Mouse (Mus musculus) liver, embryonic 13.5 days (tissue): Measurements from ENCODE around the gene Arsb. TPM values are rescaled to one million over a fixed set of nuclear protein-coding genes. Genes with fewer than 3 reads are reported as not detected.

ENCODE experiments used
- ATAC-seq: fragments of 200-750 bp; cut with Nextera tagmentation; 2 replicates; pipeline ENCODE4 v1.8.0; 2017; ENCODE audit warnings: low read depth, mild to moderate bottlenecking, moderate number of reproducible peaks, moderate library complexity
- DNase-seq: peaks from one replicate; pipeline ENCODE4 v3.0.0; 2022
- H3K27ac ChIP-seq: fragments of 300-500 bp; sonication (generic); 2 replicates; pipeline ENCODE4 v1.5.1; 2015; ENCODE audit warnings: moderate library complexity, mild to moderate bottlenecking, inconsistent platforms
- H3K27me3 ChIP-seq: fragments of 300-500 bp; sonication (generic); 2 replicates; pipeline ENCODE4 v1.6.1; 2015; ENCODE audit warnings: mild to moderate bottlenecking, inconsistent platforms
- H3K36me3 ChIP-seq: fragments of 300-500 bp; sonication (generic); 2 replicates; pipeline ENCODE4 v1.6.1; 2015; ENCODE audit warnings: mild to moderate bottlenecking, inconsistent platforms
- H3K4me1 ChIP-seq: fragments of 300-500 bp; sonication (generic); replicated peaks from 2 replicates; pipeline ENCODE4 v1.6.1; 2015; ENCODE audit warnings: inconsistent platforms
- H3K4me2 ChIP-seq: fragments of 300-500 bp; sonication (generic); 2 replicates; pipeline ENCODE4 v1.6.1; 2015; ENCODE audit warnings: inconsistent platforms, mild to moderate bottlenecking, moderate library complexity
- H3K4me3 ChIP-seq: fragments of 300-500 bp; sonication (generic); replicated peaks from 2 replicates; pipeline ENCODE4 v1.5.1; 2015; ENCODE audit warnings: mild to moderate bottlenecking, inconsistent platforms
- H3K9ac ChIP-seq: fragments of 300-500 bp; sonication (generic); 2 replicates; pipeline ENCODE4 v1.6.1; 2015; ENCODE audit warnings: mild to moderate bottlenecking, inconsistent platforms
- H3K9me3 ChIP-seq: fragments of 300-500 bp; sonication (generic); replicated peaks from 2 replicates; pipeline ENCODE4 v1.6.1; 2016; ENCODE audit warnings: inconsistent platforms
- WGBS: fragments of 180-500 bp; shearing (Covaris S2); methylation state at CpG from one replicate; pipeline ENCODE4 v1.1.7; 2015; ENCODE audit not compliant: insufficient replicate concordance; 5-methylcytosine and 5-hydroxymethylcytosine counted together
- polyA plus RNA-seq: library from polyadenylated mRNA; unstranded; fragments of >200 nt; fragmentation: Nextera tagmentation; extraction: Ambion mirVana; gene quantifications from 2 replicates; pipeline ENCODE4 v1.2.1, GENCODE M21; 2015

Arsb gene
- 2.0 and 2.9 TPM in 2 replicates for polyA plus RNA-seq

- Histone ChIP-seq H3K27me3 (peaks cover 16% of the 10 kb centered on the region), H3K36me3 (no peaks in the 10 kb centered on the region), H3K4me3 (peak within 1 kb of the TSS; percentile 68), H3K4me2 (peak within 1 kb of the TSS; percentile 96), H3K27ac (peak within 1 kb of the TSS; percentile 58), H3K9me3 (no peaks in the 10 kb centered on the region), H3K9ac (peak within 1 kb of the TSS; percentile 70), H3K4me1 (peaks cover 17% of the 10 kb centered on the region)
- DNase-seq: peak; percentile 50
- peak; percentile 91 for ATAC-seq
- WGBS: under 1% methylated on average over 66 of the region's 66 CpGs
Observed at GRCm38 (mm10) chr13:93771588-93772278, at the start of gene Arsb. Gene Arsb, plus strand, starts transcription at chr13:93771630.

GRCm38 (mm10) chr13:93721916-93722315, 49.5 kb upstream of the Arsb start:
- no peaks in the 10 kb centered on the region for H3K27me3 ChIP-seq
- DNase-seq: no peak
- 67% methylated on average over 4 of the region's 4 CpGs for WGBS

GRCm38 (mm10) chr13:93723455-93723854, 48.0 kb upstream of the Arsb start:
- DNase-seq (no peak), ATAC-seq (no peak)
- no peak overlapping the region for H3K4me3 ChIP-seq
- no peak overlapping the region for H3K27ac ChIP-seq
- H3K36me3 ChIP-seq: no peaks in the 10 kb centered on the region
- H3K4me1 ChIP-seq: no peaks in the 10 kb centered on the region
- H3K9ac ChIP-seq: no peak overlapping the region
- H3K4me2 ChIP-seq: no peak overlapping the region
- H3K27me3 ChIP-seq: no peaks in the 10 kb centered on the region
- 66% methylated on average over 3 of the region's 3 CpGs for WGBS
- H3K9me3 ChIP-seq: no peaks in the 10 kb centered on the region

More at GRCm38 (mm10) chr13:93721916-93722315, 49.5 kb upstream of the Arsb start:
- no peak overlapping the region for H3K4me2 ChIP-seq
- H3K27ac ChIP-seq: no peak overlapping the region
- H3K36me3 ChIP-seq: no peaks in the 10 kb centered on the region
- no peak overlapping the region for H3K9ac ChIP-seq
- ATAC-seq: no peak
- H3K4me1 ChIP-seq: no peaks in the 10 kb centered on the region
- H3K9me3 ChIP-seq: no peaks in the 10 kb centered on the region
- no peak overlapping the region for H3K4me3 ChIP-seq

- Histone ChIP-seq H3K4me2 (no peak overlapping the region), H3K9me3 (no peaks in the 10 kb centered on the region), H3K27ac (no peak overlapping the region), H3K36me3 (no peaks in the 10 kb centered on the region), H3K4me3 (no peak overlapping the region), H3K4me1 (no peaks in the 10 kb centered on the region), H3K27me3 (no peaks in the 10 kb centered on the region), H3K9ac (no peak overlapping the region)
- DNase-seq: no peak
- no peak for ATAC-seq
- WGBS: 19% methylated on average over 2 of the region's 2 CpGs
Observed at GRCm38 (mm10) chr13:93724206-93724605, 47.2 kb upstream of the Arsb start.

GRCm38 (mm10) chr13:93735131-93735636, 36.2 kb upstream of the Arsb start:
- Histone ChIP-seq H3K27me3 (no peaks in the 10 kb centered on the region), H3K4me2 (no peak overlapping the region), H3K9ac (no peak overlapping the region), H3K4me3 (no peak overlapping the region), H3K27ac (no peak overlapping the region), H3K36me3 (no peaks in the 10 kb centered on the region), H3K9me3 (no peaks in the 10 kb centered on the region), H3K4me1 (no peaks in the 10 kb centered on the region)
- WGBS: 61% methylated on average over 5 of the region's 5 CpGs
- DNase-seq (no peak), ATAC-seq (no peak)

GRCm38 (mm10) chr13:93744118-93744517, 27.3 kb upstream of the Arsb start:
- Histone ChIP-seq H3K4me3 (no peak overlapping the region), H3K27ac (no peak overlapping the region), H3K36me3 (no peaks in the 10 kb centered on the region), H3K4me1 (no peaks in the 10 kb centered on the region), H3K9me3 (no peaks in the 10 kb centered on the region), H3K27me3 (no peaks in the 10 kb centered on the region), H3K4me2 (no peak overlapping the region), H3K9ac (no peak overlapping the region)
- WGBS: 71% methylated on average over 8 of the region's 8 CpGs
- ATAC-seq (no peak), DNase-seq (no peak)

GRCm38 (mm10) chr13:93752597-93753400, 18.6 kb upstream of the Arsb start:
- Histone ChIP-seq H3K4me2 (no peak overlapping the region), H3K4me1 (0 out of 2 replicates have a peak, but pooled peaks cover 4% of the 10 kb centered on the region), H3K9ac (no peak overlapping the region), H3K27me3 (no peaks in the 10 kb centered on the region), H3K27ac (no peak overlapping the region), H3K4me3 (no peak overlapping the region), H3K9me3 (no peaks in the 10 kb centered on the region), H3K36me3 (no peaks in the 10 kb centered on the region)
- no peak for ATAC-seq
- WGBS: 66% methylated on average over 14 of the region's 14 CpGs
- no peak for DNase-seq

GRCm38 (mm10) chr13:93755084-93755483, 16.3 kb upstream of the Arsb start:
- WGBS: 37% methylated on average over 4 of the region's 4 CpGs
- no peak overlapping the region for H3K4me3 ChIP-seq
- DNase-seq (no peak), ATAC-seq (no peak)
- no peaks in the 10 kb centered on the region for H3K9me3 ChIP-seq
- H3K4me1 ChIP-seq: 0 out of 2 replicates have a peak, but pooled peaks cover 4% of the 10 kb centered on the region
- no peaks in the 10 kb centered on the region for H3K27me3 ChIP-seq
- no peak overlapping the region for H3K9ac ChIP-seq
- H3K4me2 ChIP-seq: no peak overlapping the region
- no peak overlapping the region for H3K27ac ChIP-seq
- no peaks in the 10 kb centered on the region for H3K36me3 ChIP-seq

GRCm38 (mm10) chr13:93756674-93757073, 14.8 kb upstream of the Arsb start:
- no peak overlapping the region for H3K27ac ChIP-seq
- 0 out of 2 replicates have a peak, but pooled peaks cover 4% of the 10 kb centered on the region for H3K4me1 ChIP-seq
- H3K27me3 ChIP-seq: no peaks in the 10 kb centered on the region
- H3K4me2 ChIP-seq: no peak overlapping the region
- H3K9me3 ChIP-seq: no peaks in the 10 kb centered on the region
- no peak for ATAC-seq
- H3K4me3 ChIP-seq: no peak overlapping the region
- no peak overlapping the region for H3K9ac ChIP-seq
- no peak for DNase-seq
- 75% methylated on average over 7 of the region's 7 CpGs for WGBS
- no peaks in the 10 kb centered on the region for H3K36me3 ChIP-seq

GRCm38 (mm10) chr13:93757514-93757913, 13.9 kb upstream of the Arsb start:
- WGBS: 62% methylated on average over 6 of the region's 6 CpGs
- no peaks in the 10 kb centered on the region for H3K27me3 ChIP-seq
- no peak overlapping the region for H3K4me2 ChIP-seq
- ATAC-seq: no peak
- H3K4me3 ChIP-seq: no peak overlapping the region
- no peaks in the 10 kb centered on the region for H3K36me3 ChIP-seq
- 0 out of 2 replicates have a peak, but pooled peaks cover 4% of the 10 kb centered on the region for H3K4me1 ChIP-seq
- no peaks in the 10 kb centered on the region for H3K9me3 ChIP-seq
- H3K27ac ChIP-seq: no peak overlapping the region
- no peak for DNase-seq
- no peak overlapping the region for H3K9ac ChIP-seq

- H3K27ac ChIP-seq: no peak overlapping the region
- no peak overlapping the region for H3K4me2 ChIP-seq
- H3K36me3 ChIP-seq: no peaks in the 10 kb centered on the region
- no peak overlapping the region for H3K4me3 ChIP-seq
- ATAC-seq (no peak), DNase-seq (no peak)
- 54% methylated on average over 14 of the region's 14 CpGs for WGBS
- 0 out of 2 replicates have a peak, but pooled peaks cover 4% of the 10 kb centered on the region for H3K4me1 ChIP-seq
- H3K9ac ChIP-seq: no peak overlapping the region
- H3K27me3 ChIP-seq: no peaks in the 10 kb centered on the region
- no peaks in the 10 kb centered on the region for H3K9me3 ChIP-seq
Observed at GRCm38 (mm10) chr13:93758149-93758898, 13.1 kb upstream of the Arsb start.
